Mouse (Mus musculus): ENCODE results near the gene Cdk11b. TPM values are rescaled to one million over a fixed set of nuclear protein-coding genes. Genes with fewer than 3 reads are reported as not detected.

Gene Cdk11b
- polyA plus RNA-seq, 1 experiment, result 25.8 TPM

DNA sequence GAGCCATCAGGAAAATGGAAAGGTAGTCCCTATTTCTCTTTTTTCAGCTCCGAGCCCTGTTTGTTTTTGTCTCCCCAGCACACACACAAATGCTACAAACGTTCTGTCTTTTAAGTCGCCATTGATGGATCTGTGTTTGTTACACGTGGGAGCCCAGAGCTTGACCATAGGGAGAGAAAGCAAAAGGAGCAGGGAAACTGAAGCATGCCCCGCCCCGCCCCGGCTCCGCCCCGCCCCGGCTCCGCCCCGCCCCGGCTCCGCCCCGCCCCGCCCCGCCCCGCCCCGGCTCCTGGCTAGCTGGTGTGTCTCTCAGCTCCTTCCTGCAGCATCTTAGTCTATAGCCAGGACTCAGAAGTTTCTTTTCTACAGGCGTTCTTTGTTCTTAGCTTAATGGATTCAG, 26.1 kb upstream of the Cdk11b start:
- no peak for DNase-seq (ENCODE audit: low read depth in 1 of 2, low spot score in 2 of 2)
- Histone ChIP-seq H3K27ac (ENCODE audit: insufficient read depth, low read length) (no peak overlapping the region), H3K4me1 (ENCODE audit: control insufficient read depth, insufficient read depth, insufficient read length) (no peaks in the 10 kb centered on the region), H3K4me3 (ENCODE audit: extremely low read depth, insufficient read depth, insufficient read length) (no peak overlapping the region), H3K36me3 (ENCODE audit: control insufficient read depth, insufficient read depth, low read length) (no peaks in the 10 kb centered on the region), H3K27me3 (ENCODE audit: control insufficient read depth, insufficient read depth, low read length) (no peaks in the 10 kb centered on the region)
- TF ChIP-seq CTCF (IDR thresholded peaks at IDR 0.05; ENCODE audit: extremely low read depth, insufficient read depth, insufficient read length, insufficient replicate concordance) (no peak), POLR2A (IDR thresholded peaks at IDR 0.05; ENCODE audit: low read depth, low read length) (no peak)
- WGBS, result 53% methylated on average over 20 of the region's 20 CpGs

DNA sequence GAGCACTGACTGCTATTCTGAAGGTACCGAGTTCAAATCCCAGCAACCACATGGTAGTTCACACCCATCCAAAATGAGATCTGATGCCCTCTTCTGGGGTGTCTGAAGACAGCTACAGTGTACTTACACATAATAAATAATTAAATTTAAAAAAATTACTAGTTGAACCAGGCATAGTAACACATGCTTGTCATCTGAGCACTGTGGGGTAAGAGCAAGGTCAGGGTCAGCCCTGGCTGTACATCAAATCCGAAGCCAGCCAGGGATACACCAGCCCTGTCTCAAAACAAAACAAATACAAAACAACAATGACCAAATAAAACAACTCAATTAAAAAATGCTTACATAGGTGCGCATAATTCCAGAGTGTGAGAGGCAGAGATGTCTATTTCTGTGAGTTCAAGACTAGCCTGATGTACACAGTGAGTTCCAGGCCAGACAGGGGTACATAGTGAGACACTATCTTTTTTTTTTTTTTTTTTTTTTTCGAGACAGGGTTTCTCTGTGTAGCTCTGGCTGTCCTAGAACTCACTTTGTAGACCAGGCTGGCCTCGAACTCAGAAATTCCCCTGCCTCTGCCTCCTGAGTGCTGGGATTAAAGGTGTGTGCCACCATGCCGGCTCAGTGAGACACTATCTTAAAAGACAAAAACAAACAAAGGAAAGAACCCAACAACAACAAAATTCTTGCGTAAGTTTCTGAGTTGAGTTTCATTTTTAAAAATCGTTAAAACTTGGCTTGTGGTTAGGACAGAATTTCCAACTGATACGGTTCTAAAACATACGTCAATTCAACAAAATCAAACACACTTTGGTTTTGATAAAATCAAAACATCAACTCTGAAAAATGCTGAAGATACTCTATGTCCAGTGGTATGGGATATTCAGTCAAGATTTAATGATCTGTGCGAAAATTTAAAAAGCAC, 24.5 kb upstream of the Cdk11b start:
- H3K27me3 ChIP-seq (ENCODE audit: control insufficient read depth, insufficient read depth, low read length), result no peaks in the 10 kb centered on the region
- H3K27ac ChIP-seq (ENCODE audit: insufficient read depth, low read length), result no peak overlapping the region
- no peaks in the 10 kb centered on the region for H3K36me3 ChIP-seq (ENCODE audit: control insufficient read depth, insufficient read depth, low read length)
- no peak overlapping the region for H3K4me3 ChIP-seq (ENCODE audit: extremely low read depth, insufficient read depth, insufficient read length)
- 54% methylated on average over 11 of the region's 11 CpGs for WGBS
- DNase-seq (ENCODE audit: low read depth in 1 of 2, low spot score in 2 of 2), result no peak
- no peak for TF ChIP-seq POLR2A (IDR thresholded peaks at IDR 0.05; ENCODE audit: low read depth, low read length)
- no peak for TF ChIP-seq CTCF (IDR thresholded peaks at IDR 0.05; ENCODE audit: extremely low read depth, insufficient read depth, insufficient read length, insufficient replicate concordance)
- H3K4me1 ChIP-seq (ENCODE audit: control insufficient read depth, insufficient read depth, insufficient read length), result no peaks in the 10 kb centered on the region

DNA sequence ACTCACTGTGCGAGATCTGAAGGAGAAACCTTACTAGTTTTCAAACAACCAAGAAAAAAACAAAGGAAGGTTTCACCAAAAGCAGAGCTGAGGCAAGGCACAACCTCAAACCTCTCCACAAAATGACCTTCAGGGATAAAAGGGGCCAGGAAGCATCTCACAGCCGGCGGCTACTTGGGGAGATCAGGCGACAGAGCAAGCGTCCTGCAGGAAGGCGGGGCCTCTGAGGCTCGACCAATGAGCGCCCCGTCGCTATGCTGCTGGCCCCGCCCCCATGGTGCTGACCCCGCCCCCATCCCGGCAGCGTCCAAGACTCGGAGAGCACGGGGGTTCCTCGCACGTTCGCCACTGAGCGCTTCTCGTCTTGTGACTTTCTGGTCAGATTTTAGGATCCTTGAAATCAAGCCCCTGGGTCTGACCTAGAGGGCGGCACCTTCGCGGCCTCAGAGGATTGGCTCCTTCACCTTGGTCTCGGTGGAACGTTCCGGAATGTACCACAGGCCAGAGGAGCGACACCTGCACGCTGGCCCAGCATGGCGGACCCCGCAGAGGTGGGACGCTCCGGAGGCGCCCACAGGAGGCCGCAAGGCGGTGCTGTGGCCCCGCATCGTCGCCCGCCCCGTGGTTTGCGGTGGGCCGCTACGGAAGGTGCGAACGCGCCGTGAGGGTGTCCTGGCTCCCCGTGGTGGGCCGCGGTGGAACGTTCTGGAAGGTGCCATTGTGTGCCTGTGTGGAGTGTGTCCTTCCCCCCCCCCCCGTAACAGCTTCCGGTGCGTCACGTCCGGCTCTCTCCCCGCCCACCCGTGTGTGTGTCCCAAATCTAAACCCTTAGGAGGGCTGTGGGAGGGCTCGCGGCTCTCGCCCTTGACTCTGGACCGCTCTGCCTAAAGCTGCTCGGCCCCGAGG, 23.3 kb upstream of the Cdk11b start, which contains the start of gene Slc35e2:
Gene Slc35e2, plus strand, starts transcription at position 326 of the 906 bp plus-strand sequence.
- Histone ChIP-seq H3K27ac (ENCODE audit: insufficient read depth, low read length) (peak within 1 kb of the TSS; percentile 99), H3K27me3 (ENCODE audit: control insufficient read depth, insufficient read depth, low read length) (no peaks in the 10 kb centered on the region), H3K4me3 (ENCODE audit: extremely low read depth, insufficient read depth, insufficient read length) (peak within 1 kb of the TSS; percentile 82), H3K4me1 (ENCODE audit: control insufficient read depth, insufficient read depth, insufficient read length) (no peaks in the 10 kb centered on the region), H3K36me3 (ENCODE audit: control insufficient read depth, insufficient read depth, low read length) (no peaks in the 10 kb centered on the region)
- TF ChIP-seq CTCF (IDR thresholded peaks at IDR 0.05; ENCODE audit: extremely low read depth, insufficient read depth, insufficient read length, insufficient replicate concordance) (no peak), POLR2A (IDR thresholded peaks at IDR 0.05; ENCODE audit: low read depth, low read length) (peak; percentile 43; the same call in 1 of the 2 replicates)
- DNase-seq (ENCODE audit: low read depth in 1 of 2, low spot score in 2 of 2), result peak; percentile 83 to 89
- 0% methylated on average over 65 of the region's 65 CpGs for WGBS

DNA sequence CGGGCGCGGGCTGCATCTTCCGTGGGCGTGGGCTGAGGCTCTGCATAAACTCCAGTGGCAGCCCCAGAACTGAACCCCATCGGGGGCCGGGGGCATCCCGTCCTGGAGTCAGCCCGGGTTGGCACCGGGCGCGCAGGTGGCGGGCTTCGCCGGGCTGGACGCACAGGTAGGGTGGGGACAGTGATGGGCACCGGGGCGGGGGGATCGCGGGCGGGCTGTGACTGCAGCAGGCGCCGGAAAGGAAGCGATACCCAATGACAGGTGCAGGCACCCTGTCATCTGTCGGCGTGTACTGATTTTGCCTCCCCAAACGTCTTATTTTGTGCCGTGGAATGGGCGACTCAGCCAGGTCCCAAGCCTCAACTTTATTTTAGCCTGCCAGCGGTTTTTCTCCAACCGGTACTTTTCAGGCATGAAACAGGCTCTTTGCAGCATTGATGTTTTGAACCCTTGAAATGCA, 22.6 kb upstream of the Cdk11b start:
- H3K4me1 ChIP-seq (ENCODE audit: control insufficient read depth, insufficient read depth, insufficient read length), result no peaks in the 10 kb centered on the region
- peak overlapping the region; percentile 87 for H3K27ac ChIP-seq (ENCODE audit: insufficient read depth, low read length)
- 2% methylated on average over 30 of the region's 31 CpGs for WGBS
- TF ChIP-seq POLR2A (IDR thresholded peaks at IDR 0.05; ENCODE audit: low read depth, low read length) (no peak), CTCF (IDR thresholded peaks at IDR 0.05; ENCODE audit: extremely low read depth, insufficient read depth, insufficient read length, insufficient replicate concordance) (no peak)
- H3K27me3 ChIP-seq (ENCODE audit: control insufficient read depth, insufficient read depth, low read length), result no peaks in the 10 kb centered on the region
- no peaks in the 10 kb centered on the region for H3K36me3 ChIP-seq (ENCODE audit: control insufficient read depth, insufficient read depth, low read length)
- DNase-seq (ENCODE audit: low read depth in 1 of 2, low spot score in 2 of 2), result peak in 1 of 2 experiments; percentile 15
- peak overlapping the region; percentile 82 for H3K4me3 ChIP-seq (ENCODE audit: extremely low read depth, insufficient read depth, insufficient read length)

DNA sequence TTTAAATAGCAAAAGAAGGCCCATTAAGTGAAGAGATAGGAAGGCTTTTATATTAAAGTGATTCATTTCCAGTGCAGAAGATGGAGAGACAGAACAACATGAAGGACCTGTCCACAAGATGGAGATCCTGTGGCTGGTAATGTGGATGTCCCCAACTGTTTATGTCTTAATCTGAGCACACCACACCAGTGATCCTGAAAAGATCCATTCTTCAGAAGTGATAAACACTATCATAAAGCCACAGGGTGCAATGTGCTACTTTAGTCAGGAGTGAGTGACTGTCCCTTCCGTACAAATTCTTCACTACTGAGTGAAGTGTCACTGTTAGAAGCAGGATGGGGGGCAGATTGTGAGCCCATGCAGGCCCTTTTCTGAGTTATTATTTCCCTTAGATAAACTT, 21.9 kb upstream of the Cdk11b start:
- Histone ChIP-seq H3K4me1 (ENCODE audit: control insufficient read depth, insufficient read depth, insufficient read length) (no peaks in the 10 kb centered on the region), H3K36me3 (ENCODE audit: control insufficient read depth, insufficient read depth, low read length) (no peaks in the 10 kb centered on the region), H3K27ac (ENCODE audit: insufficient read depth, low read length) (no peak overlapping the region), H3K27me3 (ENCODE audit: control insufficient read depth, insufficient read depth, low read length) (no peaks in the 10 kb centered on the region), H3K4me3 (ENCODE audit: extremely low read depth, insufficient read depth, insufficient read length) (peak overlapping the region; percentile 82; the same call in 1 of the 2 replicates)
- no peak for DNase-seq (ENCODE audit: low read depth in 1 of 2, low spot score in 2 of 2)
- TF ChIP-seq CTCF (IDR thresholded peaks at IDR 0.05; ENCODE audit: extremely low read depth, insufficient read depth, insufficient read length, insufficient replicate concordance) (no peak), POLR2A (IDR thresholded peaks at IDR 0.05; ENCODE audit: low read depth, low read length) (no peak)
- 78% methylated on average over 1 of the region's 1 CpGs for WGBS

DNA sequence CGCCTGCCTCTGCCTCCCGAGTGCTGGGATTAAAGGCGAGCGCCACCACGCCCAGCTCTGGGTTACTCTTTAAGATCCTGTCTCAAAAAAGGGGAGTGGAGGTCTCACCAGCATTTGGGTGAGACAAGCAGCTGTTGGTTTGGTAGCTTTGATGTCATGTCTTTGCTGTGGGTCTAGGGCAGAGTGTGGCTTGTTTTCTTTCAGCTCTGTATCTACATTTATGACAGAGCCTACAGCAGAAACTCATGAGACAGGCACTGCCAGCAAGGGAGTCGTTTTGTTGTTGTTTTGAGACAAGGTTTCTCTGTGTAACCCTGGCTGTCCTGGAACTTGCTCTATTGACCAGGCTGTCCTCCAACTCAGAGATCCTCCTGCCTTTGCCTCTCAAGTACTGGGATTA, 20.9 kb upstream of the Cdk11b start:
- no peak for DNase-seq (ENCODE audit: low read depth in 1 of 2, low spot score in 2 of 2)
- no peak for TF ChIP-seq CTCF (IDR thresholded peaks at IDR 0.05; ENCODE audit: extremely low read depth, insufficient read depth, insufficient read length, insufficient replicate concordance)
- no peak for TF ChIP-seq POLR2A (IDR thresholded peaks at IDR 0.05; ENCODE audit: low read depth, low read length)
- Histone ChIP-seq H3K27me3 (ENCODE audit: control insufficient read depth, insufficient read depth, low read length) (no peaks in the 10 kb centered on the region), H3K4me1 (ENCODE audit: control insufficient read depth, insufficient read depth, insufficient read length) (no peaks in the 10 kb centered on the region), H3K4me3 (ENCODE audit: extremely low read depth, insufficient read depth, insufficient read length) (no peak overlapping the region), H3K27ac (ENCODE audit: insufficient read depth, low read length) (no peak overlapping the region), H3K36me3 (ENCODE audit: control insufficient read depth, insufficient read depth, low read length) (no peaks in the 10 kb centered on the region)
- WGBS, result 83% methylated on average over 6 of the region's 6 CpGs
